ENCODE assay signal across 1 mouse cellular context in the genomic region with DNA sequence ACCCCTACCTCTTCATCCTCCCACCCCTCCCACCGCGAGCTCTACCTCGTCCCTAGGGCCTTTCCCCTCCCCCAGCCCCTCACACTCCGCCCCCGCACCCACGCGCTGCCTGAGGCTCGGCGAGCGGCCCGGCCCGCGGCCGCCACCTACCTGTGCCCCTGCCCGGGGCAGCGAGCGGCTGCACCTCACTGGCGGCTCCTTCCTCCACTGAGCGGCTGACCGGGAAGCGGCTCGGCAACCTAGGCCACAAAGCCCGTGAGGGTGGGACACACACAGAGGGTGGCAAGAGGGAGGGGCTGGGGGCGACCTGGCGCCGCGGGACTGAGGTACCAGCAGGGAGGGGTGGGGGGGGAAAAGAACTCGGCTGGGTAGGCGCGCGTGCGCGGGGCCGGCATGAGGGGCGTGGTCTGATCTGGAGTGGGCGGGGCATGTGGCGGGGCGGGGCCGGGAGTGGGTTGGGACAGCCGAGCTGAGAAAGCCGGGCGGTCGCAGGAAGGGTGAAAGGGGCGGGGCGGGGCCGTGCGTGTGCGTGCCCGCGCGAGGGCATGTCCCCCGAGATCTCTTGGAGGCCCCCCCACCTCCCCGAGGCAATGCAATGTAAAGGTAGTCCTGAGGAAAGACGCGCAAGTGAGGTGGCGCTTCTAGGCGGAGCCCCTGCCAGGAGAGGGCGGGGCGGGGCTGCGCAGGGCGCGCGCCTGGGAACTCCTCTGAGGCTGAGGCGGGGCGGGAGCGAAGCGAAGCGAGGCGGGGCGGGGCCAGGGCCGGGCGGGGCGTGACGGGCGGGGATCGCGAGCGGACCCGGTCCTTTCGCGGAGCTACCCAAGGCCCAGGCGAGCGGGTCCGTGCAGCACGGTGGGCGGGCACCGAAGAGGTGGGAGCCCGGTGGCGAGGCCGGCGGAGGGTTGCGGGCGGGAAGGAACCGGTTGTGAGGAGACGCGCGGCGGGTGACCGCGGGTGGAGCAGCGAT.
TF ChIP-seq lines count a peak whose summit lies in the region.

A gene (minus strand): TSS at position 408 of the 967 bp plus-strand sequence.
A gene (plus strand): TSS at position 469 of the 967 bp plus-strand sequence.

TF ChIP-seq in MEL, 35 proteins besides CTCF, POLR2A, EP300 and RAD21 (continued from another document):
- TF ChIP-seq MAZ (IDR thresholded peaks at IDR 0.05; ENCODE audit: low read depth, low read length) (peak; percentile 67), TCF12 (IDR thresholded peaks at IDR 0.05; ENCODE audit: low read depth, low read length) (peak; percentile 45), NELFE (IDR thresholded peaks at IDR 0.05; ENCODE audit: low read depth, low read length) (peak; percentile 40), CHD2 (IDR thresholded peaks at IDR 0.05; ENCODE audit: low read length) (no peak; the same call in 1 of the 2 replicates), BHLHE40 (IDR thresholded peaks at IDR 0.05; ENCODE audit: borderline replicate concordance, low read depth, low read length) (no peak)
TF ChIP-seq in MEL: peak in this region for 10.
